Mouse (Mus musculus) thymus, adult 2 months (tissue): ENCODE results near the gene Tle6. TPM values are rescaled to one million over a fixed set of nuclear protein-coding genes. Genes with fewer than 3 reads are reported as not detected.
A peak's percentile ranks its signal among the peaks of the same experiment; 100 is the strongest.
"Not testable (repeated sequence)": the region's sequence is repeated elsewhere in the genome, so short reads cannot be mapped to it uniquely, and the experiment has no call there.

Source experiments
- DNase-seq: peaks from one replicate; pipeline ENCODE4 v3.0.0; 2021
- H3K27ac ChIP-seq: fragments of 200-500 bp; 2 replicates; pipeline ENCODE4 v1.5.1; 2012; ENCODE audit warnings: low read length, control low read depth; ENCODE audit not compliant: control insufficient read depth, insufficient read depth
- H3K27me3 ChIP-seq: fragments of 200-500 bp; 2 replicates; pipeline ENCODE4 v1.6.1; 2012; ENCODE audit warnings: mild to moderate bottlenecking, low read length, moderate library complexity, mixed read lengths; ENCODE audit not compliant: control insufficient read depth, insufficient read depth
- H3K36me3 ChIP-seq: fragments of 200-500 bp; 2 replicates; pipeline ENCODE4 v1.6.1; 2012; ENCODE audit warnings: mild to moderate bottlenecking, low read length, moderate library complexity; ENCODE audit not compliant: control insufficient read depth, insufficient read depth
- H3K4me1 ChIP-seq: fragments of 200-500 bp; replicated peaks from 2 replicates; pipeline ENCODE4 v1.6.1; 2012; ENCODE audit warnings: low read length; ENCODE audit not compliant: control insufficient read depth, insufficient read depth
- H3K4me3 ChIP-seq: fragments of 200-500 bp; 2 replicates; pipeline ENCODE4 v1.5.1; 2012; ENCODE audit warnings: mild to moderate bottlenecking, low read length, control low read depth, moderate library complexity; ENCODE audit not compliant: control insufficient read depth, insufficient read depth
- CTCF ChIP-seq: fragments of 200-500 bp; IDR thresholded peaks from 2 replicates; pipeline ENCODE4 v1.5.1; 2012; ENCODE audit warnings: mild to moderate bottlenecking, control low read depth, low read length, moderate library complexity, borderline replicate concordance; ENCODE audit not compliant: control insufficient read depth, poor library complexity, insufficient read depth; ENCODE audit errors: extremely low read depth
- POLR2A ChIP-seq: fragments of 200-500 bp; IDR thresholded peaks from 2 replicates; pipeline ENCODE4 v1.6.1; 2012; ENCODE audit warnings: mild to moderate bottlenecking, low read length, control low read depth, moderate library complexity; ENCODE audit not compliant: control insufficient read depth, poor library complexity, insufficient read depth; ENCODE audit errors: extremely low read depth
- WGBS: fragments of 180-500 bp; shearing (Covaris S2); methylation state at CpG from one replicate; pipeline ENCODE4 v1.1.7; 2018; 5-methylcytosine and 5-hydroxymethylcytosine counted together
- polyA plus RNA-seq: library from polyadenylated mRNA; depleted of rRNA; stranded (reverse); fragments of >200 nt; gene quantifications from 2 replicates; pipeline ENCODE4 v1.2.3, GENCODE M21; 2012; rRNA removed

Gene Tle6
- polyA plus RNA-seq, result 22.5 and 28.8 TPM in 2 replicates

DNA sequence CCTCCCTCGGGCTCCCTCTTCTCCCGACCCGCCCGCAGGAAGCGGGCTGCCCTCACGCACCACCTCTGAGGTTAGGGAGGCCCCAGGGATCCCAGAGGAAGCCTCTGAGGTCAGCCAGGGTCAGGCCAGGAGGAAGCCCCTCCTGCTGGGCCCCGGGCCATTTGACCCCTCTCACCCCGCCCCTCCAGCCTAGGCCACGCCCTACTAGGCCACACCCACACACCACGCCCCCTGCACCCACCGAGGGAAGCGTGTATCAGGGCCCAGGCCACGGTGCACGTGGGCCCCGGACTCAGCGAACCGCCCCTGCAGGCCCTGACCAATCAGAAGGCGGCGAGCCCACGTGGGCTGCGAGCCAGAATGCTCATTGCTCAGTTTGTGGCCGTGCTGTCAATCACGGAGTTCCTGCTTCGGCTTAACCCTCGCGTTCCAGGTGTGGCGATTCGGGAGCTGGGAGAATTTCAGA is at the start of gene Tle6:
Gene Tle6, minus strand, starts transcription at position 336 of the 466 bp plus-strand sequence.
- Histone ChIP-seq H3K4me3 (peak within 1 kb of the TSS; percentile 40), H3K27me3 (no peaks in the 10 kb centered on the region), H3K27ac (peak within 1 kb of the TSS; percentile 18; the same call in 1 of the 2 replicates), H3K4me1 (peaks cover 77% of the 10 kb centered on the region), H3K36me3 (no peaks in the 10 kb centered on the region)
- peak; percentile 95 for DNase-seq
- WGBS, result under 1% methylated on average over 28 of the region's 28 CpGs
- TF ChIP-seq POLR2A (no peak), CTCF (0 out of 2 replicates have a peak, but pooled peaks have one; percentile 42)

DNA sequence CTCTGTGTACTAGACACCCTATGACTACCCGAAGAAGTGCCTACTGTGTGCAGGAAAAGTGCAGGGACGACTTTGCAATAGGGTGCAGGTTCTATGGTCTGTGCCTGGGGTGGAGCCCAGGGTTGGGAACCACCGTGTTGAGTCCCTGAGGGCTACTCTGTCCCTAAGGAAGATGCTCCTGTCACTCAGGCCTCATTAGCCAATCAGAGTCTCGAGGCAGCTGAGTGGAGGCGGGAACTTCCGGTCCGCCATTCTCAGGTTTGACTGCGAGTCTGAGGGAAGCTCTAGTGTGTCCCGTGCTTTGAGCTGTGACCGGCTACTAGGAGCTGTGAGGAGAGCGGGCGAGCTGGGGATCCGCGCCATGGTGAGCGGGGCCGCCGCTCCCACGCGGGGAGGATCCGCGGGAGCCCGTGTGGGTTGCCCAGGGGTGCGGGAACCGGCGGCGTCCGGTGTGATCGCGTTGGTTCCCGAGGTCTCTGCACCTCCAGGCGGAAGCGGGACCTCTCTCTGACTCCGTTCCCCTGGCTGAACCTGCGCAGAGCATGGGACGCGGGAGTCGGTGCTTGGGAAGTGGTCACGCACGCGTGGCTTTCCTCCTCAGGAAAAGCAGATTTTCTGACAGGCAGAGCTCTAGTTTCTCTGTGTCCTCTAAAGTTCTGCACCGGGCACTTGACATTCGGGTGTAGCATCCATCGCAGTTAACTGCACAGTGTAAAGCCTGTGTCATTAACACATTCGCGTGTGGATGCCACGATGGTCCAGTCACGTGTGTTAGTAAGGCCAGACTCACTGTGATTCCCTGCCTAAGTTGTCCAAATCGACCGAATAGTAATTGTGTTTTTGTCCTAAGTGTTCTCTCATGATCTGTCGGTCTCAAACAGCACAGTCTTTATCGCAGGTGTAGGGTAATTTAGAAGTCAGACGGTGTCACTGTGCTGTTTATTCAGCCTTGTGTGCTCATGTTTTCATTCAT is 48.2 kb upstream of the Tle6 start, which contains the start of gene Gm10778:
Gene Gm10778, plus strand, starts transcription at position 257 of the 973 bp plus-strand sequence.
- WGBS, result 2% methylated on average over 34 of the region's 52 CpGs
- peak within 1 kb of the TSS; percentile 46 for H3K4me3 ChIP-seq
- not testable (repeated sequence) for H3K4me1 ChIP-seq, H3K27me3 ChIP-seq, H3K36me3 ChIP-seq, H3K27ac ChIP-seq
- peak; percentile 85 for DNase-seq

DNA sequence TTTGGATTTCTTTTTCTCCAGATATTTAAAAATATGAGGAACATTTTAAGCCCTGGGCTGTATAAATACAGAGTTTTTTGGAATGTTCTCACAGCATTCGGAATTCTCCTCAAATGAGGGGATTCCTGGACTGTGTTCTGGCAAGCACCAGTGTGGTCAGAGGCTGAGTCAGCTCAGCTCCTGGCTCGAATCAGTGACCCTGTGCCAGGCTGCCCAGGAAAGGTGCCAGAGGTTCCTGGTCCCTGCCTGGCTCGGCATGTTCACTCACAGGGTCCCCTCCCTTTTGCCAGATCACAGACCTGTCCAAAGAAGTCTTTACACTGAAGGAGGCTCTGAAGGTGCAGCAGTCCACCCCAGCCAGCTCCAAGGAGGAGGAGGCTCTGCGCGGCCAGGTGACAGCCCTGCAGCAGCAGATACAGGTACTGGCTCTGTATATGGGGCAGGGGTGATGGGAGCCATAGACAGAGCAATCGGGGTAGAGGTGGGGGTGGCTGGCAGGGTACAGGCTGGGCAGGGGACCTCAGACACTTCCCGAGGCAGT is 45.2 kb upstream of the Tle6 start:
- no peak for DNase-seq
- TF ChIP-seq CTCF (no peak), POLR2A (no peak)
- Histone ChIP-seq H3K4me3 (no peak overlapping the region), H3K4me1 (peaks cover 11% of the 10 kb centered on the region), H3K36me3 (no peaks in the 10 kb centered on the region), H3K27me3 (no peaks in the 10 kb centered on the region), H3K27ac (no peak overlapping the region)
- WGBS, result 94% methylated on average over 7 of the region's 7 CpGs

DNA sequence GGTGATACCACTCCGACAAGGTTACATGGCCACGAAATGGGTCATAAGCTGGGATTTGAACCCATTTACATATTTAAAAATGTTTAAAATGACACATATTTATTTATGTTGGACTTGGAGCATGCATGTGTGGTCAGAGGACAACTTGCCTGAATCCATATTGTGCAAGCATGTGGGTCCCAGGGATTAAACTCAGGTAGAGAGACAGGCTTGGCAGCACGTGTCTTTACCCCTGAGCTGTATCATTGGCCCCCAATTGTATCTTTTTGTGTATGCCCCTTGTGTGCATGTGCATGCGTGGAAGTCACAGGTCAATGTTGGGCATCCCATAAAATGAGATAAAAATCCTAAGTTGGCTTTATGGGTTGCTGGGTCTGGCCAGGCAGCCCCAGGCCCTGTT is 44.5 kb upstream of the Tle6 start:
- WGBS, result 95% methylated on average over 4 of the region's 4 CpGs
- DNase-seq, result no peak
- H3K27me3 ChIP-seq, result no peaks in the 10 kb centered on the region
- no peak for TF ChIP-seq CTCF
- no peak for TF ChIP-seq POLR2A
- no peak overlapping the region for H3K27ac ChIP-seq
- peaks cover 11% of the 10 kb centered on the region for H3K4me1 ChIP-seq
- no peaks in the 10 kb centered on the region for H3K36me3 ChIP-seq
- H3K4me3 ChIP-seq, result no peak overlapping the region

DNA sequence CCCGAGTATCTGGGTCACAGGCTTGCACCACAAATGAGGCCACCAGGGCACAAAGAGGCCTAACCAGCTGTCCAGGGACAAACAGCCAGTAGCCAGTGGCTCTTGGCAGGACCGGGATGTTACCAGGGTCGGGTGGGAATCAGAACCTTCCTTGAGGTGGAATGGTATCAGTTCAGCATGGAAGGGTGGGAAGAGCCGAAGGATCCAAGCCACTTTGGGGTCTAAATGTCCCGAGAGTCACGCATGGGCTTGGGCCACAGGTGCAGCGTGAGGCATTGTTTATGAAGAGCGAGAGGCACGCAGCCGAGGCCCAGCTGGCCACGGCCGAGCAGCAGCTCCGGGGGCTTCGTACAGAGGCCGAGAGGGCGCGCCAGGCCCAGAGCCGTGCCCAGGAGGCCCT is 43.8 kb upstream of the Tle6 start:
- H3K4me3 ChIP-seq, result no peak overlapping the region
- H3K4me1 ChIP-seq, result peaks cover 11% of the 10 kb centered on the region
- H3K27me3 ChIP-seq, result no peaks in the 10 kb centered on the region
- no peak for TF ChIP-seq POLR2A
- no peak for TF ChIP-seq CTCF
- no peak for DNase-seq
- 98% methylated on average over 18 of the region's 18 CpGs for WGBS
- H3K27ac ChIP-seq, result no peak overlapping the region
- H3K36me3 ChIP-seq, result no peaks in the 10 kb centered on the region

DNA sequence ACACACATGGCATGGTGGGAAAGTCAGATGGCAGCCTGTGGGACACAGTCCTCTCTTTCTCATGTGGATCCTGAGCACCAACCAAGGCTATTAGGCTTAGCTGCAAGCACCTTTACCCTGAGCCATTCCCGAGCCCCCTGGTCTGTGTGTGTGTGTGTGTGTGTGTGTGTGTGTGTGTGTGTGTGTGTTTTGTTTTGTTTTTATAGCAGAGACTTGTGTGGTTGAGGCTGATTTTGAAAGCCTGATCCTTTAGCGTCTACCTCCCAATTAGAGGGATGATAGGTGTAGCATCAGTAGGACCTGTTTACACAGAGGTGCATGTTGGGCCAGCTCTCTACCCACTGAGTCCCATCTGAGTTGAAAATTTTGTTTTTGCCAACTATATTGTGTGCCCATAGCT is 43.3 kb upstream of the Tle6 start:
- H3K27ac ChIP-seq, result peak overlapping the region; percentile 7; the same call in 1 of the 2 replicates
- no peaks in the 10 kb centered on the region for H3K36me3 ChIP-seq
- no peaks in the 10 kb centered on the region for H3K27me3 ChIP-seq
- TF ChIP-seq POLR2A (no peak), CTCF (no peak)
- 64% methylated on average over 2 of the region's 2 CpGs for WGBS
- DNase-seq, result no peak
- H3K4me1 ChIP-seq, result peaks cover 11% of the 10 kb centered on the region
- no peak overlapping the region for H3K4me3 ChIP-seq
